Mouse (Mus musculus) forebrain, embryonic 12.5 days (tissue): ENCODE measurements around the gene Abo. TPM values are rescaled to one million over a fixed set of nuclear protein-coding genes. Genes with fewer than 3 reads are reported as not detected.
A peak's percentile ranks its signal among the peaks of the same experiment; 100 is the strongest.
"Not testable (repeated sequence)": the region's sequence is repeated elsewhere in the genome, so short reads cannot be mapped to it uniquely, and the experiment has no call there.

Source experiments
- ATAC-seq: fragments of 200-750 bp; cut with Nextera tagmentation; 2 replicates; pipeline ENCODE4 v1.8.0; 2017; ENCODE audit warnings: moderate TSS enrichment; ENCODE audit not compliant: low FRiP score
- H3K27ac ChIP-seq: fragments of 300-500 bp; sonication (generic); 2 replicates; pipeline ENCODE4 v1.5.1; 2016; ENCODE audit warnings: mild to moderate bottlenecking
- H3K27me3 ChIP-seq: fragments of 300-500 bp; sonication (generic); 2 replicates; pipeline ENCODE4 v1.6.1; 2016; ENCODE audit warnings: mild to moderate bottlenecking
- H3K36me3 ChIP-seq: fragments of 300-500 bp; sonication (generic); replicated peaks from 2 replicates; pipeline ENCODE4 v1.6.1; 2016; ENCODE audit warnings: mild to moderate bottlenecking
- H3K4me1 ChIP-seq: fragments of 300-500 bp; sonication (generic); 2 replicates; pipeline ENCODE4 v1.6.1; 2016
- H3K4me2 ChIP-seq: fragments of 300-500 bp; sonication (generic); 2 replicates; pipeline ENCODE4 v1.6.1; 2016; ENCODE audit warnings: mild to moderate bottlenecking, moderate library complexity
- H3K4me3 ChIP-seq: fragments of 300-500 bp; sonication (generic); replicated peaks from 2 replicates; pipeline ENCODE4 v1.5.1; 2016; ENCODE audit warnings: mild to moderate bottlenecking
- H3K9ac ChIP-seq: fragments of 300-500 bp; sonication (generic); 2 replicates; pipeline ENCODE4 v1.6.1; 2016; ENCODE audit warnings: mild to moderate bottlenecking
- H3K9me3 ChIP-seq: fragments of 300-500 bp; sonication (generic); 2 replicates; pipeline ENCODE4 v1.6.1; 2016
- WGBS: fragments of 180-500 bp; shearing (Covaris S2); methylation state at CpG from one replicate; pipeline ENCODE4 v1.1.7; 2016; 5-methylcytosine and 5-hydroxymethylcytosine counted together
- polyA plus RNA-seq: library from polyadenylated mRNA; unstranded; fragments of >200 nt; fragmentation: Nextera tagmentation; extraction: Ambion mirVana; gene quantifications from 2 replicates; pipeline ENCODE4 v1.2.1, GENCODE M21; 2016

Gene Abo
- polyA plus RNA-seq, 1 experiment from 2014 or later: not detected

DNA sequence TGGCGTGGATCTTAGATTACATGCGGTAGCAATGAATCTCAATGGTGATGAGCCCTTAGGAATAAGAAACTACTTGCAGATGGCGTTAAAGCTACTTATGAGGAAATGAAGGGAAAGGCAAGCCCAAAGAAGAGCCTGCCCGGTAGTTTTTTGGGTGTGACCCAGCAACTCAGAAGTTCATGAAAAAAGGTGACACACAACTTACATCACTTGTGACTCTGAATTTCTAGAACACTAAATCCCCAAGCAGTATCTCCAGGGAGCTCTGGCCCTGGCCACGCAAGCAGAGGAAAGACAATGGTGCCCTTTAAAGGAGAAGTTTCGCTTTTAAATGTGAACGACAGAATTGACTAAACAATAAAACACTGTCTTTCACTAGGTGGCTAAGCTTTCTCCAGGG is 38.5 kb upstream of the Abo start:
- Histone ChIP-seq H3K9ac (peak overlapping the region; percentile 73), H3K27ac (peak overlapping the region; percentile 92), H3K4me3 (peak overlapping the region; percentile 79), H3K4me1 (peaks cover 26% of the 10 kb centered on the region), H3K9me3 (no peaks in the 10 kb centered on the region), H3K27me3 (no peaks in the 10 kb centered on the region), H3K4me2 (peak overlapping the region; percentile 81), H3K36me3 (peaks cover 63% of the 10 kb centered on the region)
- ATAC-seq: no peak
- WGBS: 11% methylated on average over 7 of the region's 7 CpGs

DNA sequence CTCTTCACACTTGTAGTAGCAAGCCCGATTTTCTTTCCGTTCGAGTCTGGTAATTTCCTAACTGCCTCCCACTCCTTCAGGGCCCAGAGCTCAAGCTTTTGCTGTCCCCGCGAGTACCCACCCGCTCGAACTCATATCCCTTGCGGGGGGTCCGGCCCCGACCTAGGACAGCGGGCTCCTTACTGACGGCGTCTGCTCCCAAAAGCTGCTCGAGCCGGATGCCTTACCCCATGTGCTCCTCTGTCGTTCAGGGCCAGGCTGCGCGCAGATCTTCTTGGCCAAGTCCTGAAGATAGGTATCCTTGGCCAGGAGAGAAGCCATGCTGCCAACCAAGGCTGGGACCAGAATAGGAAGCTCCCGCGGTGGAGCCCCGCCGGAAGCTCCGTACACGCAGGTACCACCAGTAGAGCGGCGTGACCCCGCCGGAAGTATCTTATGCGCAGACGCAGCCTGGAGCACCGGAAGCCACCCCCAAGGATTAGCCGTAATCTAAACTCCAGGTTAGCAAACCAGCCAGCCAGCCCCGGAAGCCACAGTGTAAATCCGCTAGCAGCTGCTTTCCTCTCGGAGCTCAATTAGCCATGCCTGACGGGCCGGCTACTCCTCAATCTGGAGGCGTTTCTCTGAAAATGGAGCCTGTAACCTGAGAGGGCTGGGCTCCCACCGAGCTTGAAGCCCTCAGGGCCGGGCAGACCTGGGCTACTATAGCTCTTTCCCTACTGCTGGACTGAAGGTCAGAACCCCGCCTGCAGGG is 37.9 kb upstream of the Abo start, which contains the start of gene Surf6:
Gene Surf6 (minus strand): TSS at position 413 of the 754 bp plus-strand sequence.
- Histone ChIP-seq H3K9me3 (no peaks in the 10 kb centered on the region), H3K4me1 (peaks cover 24% of the 10 kb centered on the region), H3K27ac (peak within 1 kb of the TSS; percentile 92), H3K4me3 (peak within 1 kb of the TSS; percentile 79), H3K36me3 (peaks cover 63% of the 10 kb centered on the region), H3K4me2 (peak within 1 kb of the TSS; percentile 81), H3K9ac (peak within 1 kb of the TSS; percentile 82), H3K27me3 (no peaks in the 10 kb centered on the region)
- under 1% methylated on average over 41 of the region's 41 CpGs for WGBS
- ATAC-seq: peak; percentile 97

GRCm38 (mm10) chr2:26901834-26902400 is 37.1 kb upstream of the Abo start:
- WGBS: 17% methylated on average over 7 of the region's 7 CpGs
- no peaks in the 10 kb centered on the region for H3K9me3 ChIP-seq
- peak overlapping the region; percentile 81 for H3K4me2 ChIP-seq
- H3K9ac ChIP-seq: peak overlapping the region; percentile 82
- no peak overlapping the region for H3K27ac ChIP-seq
- no peak for ATAC-seq
- H3K27me3 ChIP-seq: no peaks in the 10 kb centered on the region
- H3K36me3 ChIP-seq: peaks cover 63% of the 10 kb centered on the region
- peak overlapping the region; percentile 79 for H3K4me3 ChIP-seq
- H3K4me1 ChIP-seq: peaks cover 21% of the 10 kb centered on the region

- peaks cover 63% of the 10 kb centered on the region for H3K36me3 ChIP-seq
- 68% methylated on average over 1 of the region's 1 CpGs for WGBS
Measured at GRCm38 (mm10) chr2:26900731-26901130, 36.0 kb upstream of the Abo start.

GRCm38 (mm10) chr2:26895898-26896297 is 31.1 kb upstream of the Abo start:
- Histone ChIP-seq H3K9me3 (no peaks in the 10 kb centered on the region), H3K4me3 (no peak overlapping the region), H3K36me3 (peaks cover 94% of the 10 kb centered on the region), H3K4me2 (no peak overlapping the region), H3K27me3 (no peaks in the 10 kb centered on the region), H3K27ac (no peak overlapping the region), H3K4me1 (no peaks in the 10 kb centered on the region), H3K9ac (no peak overlapping the region)
- WGBS: 94% methylated on average over 4 of the region's 4 CpGs
- no peak for ATAC-seq

More at GRCm38 (mm10) chr2:26900731-26901130, 36.0 kb upstream of the Abo start:
- Histone ChIP-seq H3K9me3 (no peaks in the 10 kb centered on the region), H3K4me2 (no peak overlapping the region), H3K9ac (no peak overlapping the region), H3K4me3 (no peak overlapping the region), H3K27me3 (no peaks in the 10 kb centered on the region), H3K27ac (no peak overlapping the region), H3K4me1 (peaks cover 21% of the 10 kb centered on the region)
- ATAC-seq: no peak

DNA sequence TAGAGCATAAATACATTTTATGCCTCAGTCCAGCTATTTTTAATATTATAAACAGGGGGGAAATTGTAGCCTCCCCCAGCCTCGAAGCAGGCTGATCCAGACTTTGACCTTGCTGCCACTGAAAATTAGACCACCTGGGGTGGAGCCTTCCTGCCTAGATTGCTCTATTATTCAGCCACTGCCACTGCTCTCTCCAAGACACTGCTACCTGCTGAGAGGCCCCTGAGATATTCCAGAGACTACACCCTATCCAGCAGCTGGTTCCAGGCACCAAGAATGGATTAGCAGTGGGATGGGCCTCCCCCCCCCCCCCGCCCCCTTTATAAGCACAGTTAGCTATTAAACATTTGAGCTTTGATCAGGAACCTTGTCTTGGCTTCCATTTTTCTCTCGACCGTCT is 21.4 kb upstream of the Abo start:
- not testable (repeated sequence) for H3K4me3 ChIP-seq, H3K9me3 ChIP-seq, ATAC-seq, H3K9ac ChIP-seq, H3K27me3 ChIP-seq, H3K4me2 ChIP-seq, H3K27ac ChIP-seq, H3K4me1 ChIP-seq
- 31% methylated on average over 3 of the region's 4 CpGs for WGBS
- H3K36me3 ChIP-seq: peaks cover 28% of the 10 kb centered on the region

DNA sequence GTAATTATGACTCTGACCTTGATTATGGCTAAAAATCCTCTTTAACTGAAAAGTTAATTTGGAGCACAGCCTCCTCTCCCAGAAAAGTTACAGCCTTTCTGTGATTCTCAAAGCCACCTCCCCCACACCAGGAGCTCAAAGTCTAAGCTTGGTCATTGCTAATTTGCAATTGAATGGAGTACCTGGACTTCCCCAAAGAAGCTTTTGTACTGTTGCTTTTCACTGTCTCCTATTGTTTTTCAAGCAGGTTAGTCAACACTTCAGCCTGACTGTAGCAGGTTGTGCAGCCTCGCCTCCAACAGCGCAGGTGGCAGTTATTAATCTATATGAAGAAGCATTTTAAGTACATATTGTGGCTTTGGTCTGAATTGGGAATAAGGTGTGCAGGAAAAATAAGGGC is 20.8 kb upstream of the Abo start:
- 70% methylated on average over 2 of the region's 2 CpGs for WGBS
- H3K9ac ChIP-seq, ATAC-seq, H3K27me3 ChIP-seq, H3K27ac ChIP-seq, H3K4me3 ChIP-seq, H3K9me3 ChIP-seq, H3K4me2 ChIP-seq, H3K4me1 ChIP-seq: not testable (repeated sequence)
- H3K36me3 ChIP-seq: peaks cover 21% of the 10 kb centered on the region

DNA sequence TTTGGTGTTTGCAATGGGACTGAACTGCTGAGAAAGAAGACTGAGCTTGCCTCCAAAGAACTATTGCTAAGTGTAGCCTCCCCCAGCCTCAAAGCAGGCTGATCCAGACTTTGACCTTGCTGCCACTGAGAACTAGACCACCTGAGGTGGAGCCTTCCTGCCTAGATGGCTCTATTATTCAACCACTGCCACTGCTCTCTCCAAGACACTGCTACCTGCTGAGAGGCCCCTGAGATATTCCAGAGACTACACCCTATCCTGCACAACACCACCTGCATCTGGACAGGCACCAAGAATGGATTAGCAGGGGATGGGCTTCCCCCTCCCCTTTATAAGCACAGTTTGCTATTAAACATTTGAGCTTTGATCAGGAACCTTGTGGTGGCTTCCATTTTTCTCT is 13.8 kb upstream of the Abo start:
- no peaks in the 10 kb centered on the region for H3K4me1 ChIP-seq
- H3K9me3 ChIP-seq: no peaks in the 10 kb centered on the region
- ATAC-seq: no peak
- no peak overlapping the region for H3K4me2 ChIP-seq
- H3K4me3 ChIP-seq: no peak overlapping the region
- no peak overlapping the region for H3K9ac ChIP-seq
- H3K27ac ChIP-seq: no peak overlapping the region
- H3K27me3 ChIP-seq: no peaks in the 10 kb centered on the region
- no peaks in the 10 kb centered on the region for H3K36me3 ChIP-seq

DNA sequence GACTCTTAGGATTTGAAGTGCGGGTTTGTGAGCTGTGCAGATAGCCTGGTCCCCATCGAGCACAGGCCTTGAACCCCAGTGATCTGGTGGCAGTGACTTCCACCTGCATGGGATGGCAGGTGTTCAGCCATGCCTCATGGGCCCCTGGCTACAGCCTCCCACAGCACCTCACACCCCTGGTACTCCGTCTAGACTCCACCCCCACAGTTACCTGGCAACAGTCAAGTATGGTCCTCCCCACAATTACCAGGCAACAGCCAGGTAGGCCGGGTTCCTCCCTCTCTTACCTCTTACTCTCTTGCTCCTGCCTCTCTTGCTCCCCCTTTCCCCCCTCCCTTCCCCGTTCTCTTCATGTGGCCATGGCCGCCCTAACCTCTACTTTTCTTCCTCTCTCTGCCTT is 5.9 kb upstream of the Abo start:
- H3K4me2 ChIP-seq: no peak overlapping the region
- no peaks in the 10 kb centered on the region for H3K36me3 ChIP-seq
- no peaks in the 10 kb centered on the region for H3K4me1 ChIP-seq
- H3K27me3 ChIP-seq: peaks cover 4% of the 10 kb centered on the region; the same call in 1 of the 2 replicates
- WGBS: 72% methylated on average over 6 of the region's 6 CpGs
- H3K9ac ChIP-seq: no peak overlapping the region
- H3K4me3 ChIP-seq: no peak overlapping the region
- H3K27ac ChIP-seq: no peak overlapping the region
- no peaks in the 10 kb centered on the region for H3K9me3 ChIP-seq
- no peak for ATAC-seq

DNA sequence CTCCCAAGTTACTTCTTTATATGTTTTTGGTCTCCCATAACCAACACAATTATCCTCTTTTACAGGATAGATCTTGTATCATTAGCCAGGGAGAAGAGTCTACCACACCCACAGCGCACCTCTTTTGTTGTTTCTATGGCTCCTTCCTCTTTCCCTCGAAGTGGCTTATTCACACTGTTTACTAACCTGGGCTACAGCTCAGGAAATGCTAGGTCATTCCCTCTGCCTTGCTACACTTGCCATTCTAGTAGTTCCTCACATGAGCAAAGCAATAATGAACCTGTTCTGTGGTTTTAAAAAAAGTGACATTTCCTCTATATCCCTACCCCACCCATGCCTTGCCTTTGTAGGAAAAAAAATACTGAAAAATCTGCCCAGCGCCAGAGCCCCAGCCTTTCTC is 1.9 kb downstream of the Abo start:
- no peak for ATAC-seq
- 84% methylated on average over 3 of the region's 3 CpGs for WGBS
- H3K4me2 ChIP-seq: no peak overlapping the region

GRCm38 (mm10) chr2:26847706-26848105 is 17.1 kb downstream of the Abo start:
- Histone ChIP-seq H3K36me3 (no peaks in the 10 kb centered on the region), H3K4me3 (no peak overlapping the region), H3K27ac (no peak overlapping the region), H3K4me1 (no peaks in the 10 kb centered on the region), H3K27me3 (no peaks in the 10 kb centered on the region), H3K4me2 (no peak overlapping the region), H3K9ac (no peak overlapping the region), H3K9me3 (0 out of 2 replicates have a peak, but pooled peaks cover under 1% of the 10 kb centered on the region)
- WGBS: 57% methylated on average over 2 of the region's 2 CpGs
- no peak for ATAC-seq

More for the DNA sequence above, 1.9 kb downstream of the Abo start:
- H3K9ac ChIP-seq: no peak overlapping the region
- no peak overlapping the region for H3K4me3 ChIP-seq
- H3K27ac ChIP-seq: no peak overlapping the region
- H3K27me3 ChIP-seq: no peaks in the 10 kb centered on the region
- H3K36me3 ChIP-seq: no peaks in the 10 kb centered on the region
- H3K9me3 ChIP-seq: no peaks in the 10 kb centered on the region
- no peaks in the 10 kb centered on the region for H3K4me1 ChIP-seq

DNA sequence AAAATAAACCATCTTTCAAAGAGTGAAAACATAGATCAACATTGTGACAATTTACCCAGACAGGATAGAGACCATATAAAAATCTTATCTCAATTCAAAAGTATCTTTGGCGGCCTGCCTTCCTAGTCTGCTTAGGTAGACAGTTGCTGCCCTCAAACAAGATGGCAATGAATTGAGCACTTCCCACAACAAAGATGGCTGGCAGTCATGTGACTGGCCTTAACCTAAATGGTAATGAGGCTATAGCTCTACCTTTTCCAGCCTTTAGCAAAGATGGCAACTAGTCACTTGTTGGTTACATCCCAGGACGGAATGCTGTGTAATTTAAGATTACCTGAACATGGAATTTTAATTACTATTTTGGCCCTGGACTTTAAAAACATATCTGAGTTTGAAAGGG is 32.3 kb downstream of the Abo start:
- no peaks in the 10 kb centered on the region for H3K4me1 ChIP-seq
- no peaks in the 10 kb centered on the region for H3K27me3 ChIP-seq
- H3K36me3 ChIP-seq: no peaks in the 10 kb centered on the region
- 86% methylated on average over 2 of the region's 2 CpGs for WGBS
- H3K4me3 ChIP-seq: no peak overlapping the region
- ATAC-seq: no peak
- H3K9me3 ChIP-seq: no peaks in the 10 kb centered on the region
- no peak overlapping the region for H3K9ac ChIP-seq
- H3K4me2 ChIP-seq: no peak overlapping the region
- H3K27ac ChIP-seq: no peak overlapping the region

DNA sequence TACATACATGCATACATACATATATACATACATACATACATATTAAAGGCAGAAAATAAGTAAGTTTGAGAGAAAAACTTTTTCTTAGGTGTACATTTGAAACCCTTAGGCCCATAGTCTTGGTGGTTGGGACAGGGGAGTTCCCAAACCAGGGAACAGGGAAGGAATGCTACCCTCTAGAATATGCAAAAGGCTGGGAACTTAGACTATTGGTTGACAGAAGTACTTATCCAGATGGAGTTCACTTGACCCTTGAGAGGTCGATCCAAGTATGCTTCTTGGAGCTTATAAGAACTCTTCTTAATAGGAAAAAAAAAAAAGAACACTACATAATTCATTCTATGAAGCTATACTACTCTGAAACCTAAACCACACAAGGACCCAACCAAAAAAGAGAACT is 36.7 kb downstream of the Abo start:
- Histone ChIP-seq H3K9ac (no peak overlapping the region), H3K4me3 (no peak overlapping the region), H3K9me3 (no peaks in the 10 kb centered on the region), H3K27me3 (no peaks in the 10 kb centered on the region), H3K4me1 (no peaks in the 10 kb centered on the region), H3K36me3 (no peaks in the 10 kb centered on the region), H3K27ac (no peak overlapping the region), H3K4me2 (no peak overlapping the region)
- no peak for ATAC-seq
- 90% methylated on average over 1 of the region's 1 CpGs for WGBS
